Mouse (Mus musculus) heart, postnatal 0 days (tissue): ENCODE results near the gene Klf3. TPM values are rescaled to one million over a fixed set of nuclear protein-coding genes. Genes with fewer than 3 reads are reported as not detected.

ENCODE experiments used
- ATAC-seq: fragments of 200-750 bp; cut with Nextera tagmentation; 2 replicates; pipeline ENCODE4 v1.8.0; 2017; ENCODE audit warnings: low read depth, moderate number of reproducible peaks, moderate library complexity; ENCODE audit not compliant: insufficient read depth
- DNase-seq: peaks from one replicate; pipeline ENCODE4 v3.0.0-alpha.2; 2016; ENCODE audit warnings: low spot score
- H3K27ac ChIP-seq: fragments of 300-500 bp; sonication (generic); 2 replicates; pipeline ENCODE4 v1.5.1; 2014; ENCODE audit warnings: low read depth, mild to moderate bottlenecking
- H3K27me3 ChIP-seq: fragments of 300-500 bp; sonication (generic); 2 replicates; pipeline ENCODE4 v1.6.1; 2014; ENCODE audit warnings: low read length, mixed read lengths; ENCODE audit not compliant: control insufficient read depth, insufficient read depth
- H3K36me3 ChIP-seq: fragments of 300-500 bp; sonication (generic); replicated peaks from 2 replicates; pipeline ENCODE4 v1.6.1; 2014; ENCODE audit warnings: low read length, mixed read lengths; ENCODE audit not compliant: control insufficient read depth, insufficient read depth
- H3K4me1 ChIP-seq: fragments of 300-500 bp; sonication (generic); 2 replicates; pipeline ENCODE4 v1.6.1; 2014; ENCODE audit warnings: antibody characterized with exemption; ENCODE audit not compliant: control insufficient read depth, insufficient read depth
- H3K4me2 ChIP-seq: fragments of 300-500 bp; sonication (generic); 2 replicates; pipeline ENCODE4 v1.6.1; 2014; ENCODE audit warnings: low read depth, mild to moderate bottlenecking, low read length, moderate library complexity
- H3K4me3 ChIP-seq: fragments of 300-500 bp; sonication (generic); 2 replicates; pipeline ENCODE4 v1.5.1; 2014; ENCODE audit warnings: low read depth, low read length
- H3K9ac ChIP-seq: fragments of 300-500 bp; sonication (generic); replicated peaks from 2 replicates; pipeline ENCODE4 v1.6.1; 2014; ENCODE audit warnings: low read depth, low read length, mixed read lengths
- H3K9me3 ChIP-seq: fragments of 300-500 bp; sonication (generic); replicated peaks from 2 replicates; pipeline ENCODE4 v1.6.1; 2016; ENCODE audit warnings: low read length; ENCODE audit not compliant: control insufficient read depth
- CTCF ChIP-seq: IDR thresholded peaks from 2 replicates; pipeline ENCODE4 v1.5.1; 2016; ENCODE audit warnings: antibody characterized with exemption, control low read depth, low read depth
- EP300 ChIP-seq: IDR thresholded peaks from 2 replicates; pipeline ENCODE4 v1.6.1; 2016; ENCODE audit warnings: antibody characterized with exemption, low read depth
- WGBS: fragments of 180-500 bp; shearing (Covaris S2); extraction: QIAGEN DNeasy Blood & Tissue Kit; methylation state at CpG from one replicate; pipeline ENCODE4 v1.1.7; 2014; 5-methylcytosine and 5-hydroxymethylcytosine counted together
- polyA plus RNA-seq: library from polyadenylated mRNA; unstranded; fragments of >200 nt; fragmentation: Nextera tagmentation; extraction: Ambion mirVana; gene quantifications from 2 replicates; pipeline ENCODE4 v1.2.1, GENCODE M21; 2015
- total RNA-seq: library from RNA; depleted of rRNA; stranded (reverse); fragments of >200 nt; gene quantifications from 2 replicates; pipeline ENCODE4 v1.2.3, GENCODE M21; 2014; ENCODE audit warnings: low replicate concordance

The Klf3 gene
- total and polyA plus RNA-seq, 2 experiments from 2014 or later, result 26.5 to 33.5 TPM

- 93% methylated on average over 10 of the region's 10 CpGs for WGBS
- DNase-seq, result no peak
- TF ChIP-seq EP300 (no peak), CTCF (no peak)
Measured at GRCm38 (mm10) chr5:64820138-64820537, 16.9 kb downstream of the Klf3 start.

GRCm38 (mm10) chr5:64821294-64821693 is 18.1 kb downstream of the Klf3 start:
- WGBS, result 84% methylated on average over 2 of the region's 2 CpGs
- ATAC-seq, result no peak

More at GRCm38 (mm10) chr5:64820138-64820537, 16.9 kb downstream of the Klf3 start:
- no peak overlapping the region for H3K4me2 ChIP-seq
- H3K4me3 ChIP-seq, result no peak overlapping the region
- no peaks in the 10 kb centered on the region for H3K4me1 ChIP-seq
- no peaks in the 10 kb centered on the region for H3K9me3 ChIP-seq
- H3K36me3 ChIP-seq, result peaks cover 79% of the 10 kb centered on the region
- no peak overlapping the region for H3K27ac ChIP-seq
- no peak overlapping the region for H3K9ac ChIP-seq
- no peak for ATAC-seq
- H3K27me3 ChIP-seq, result no peaks in the 10 kb centered on the region

GRCm38 (mm10) chr5:64821964-64822363 is 18.8 kb downstream of the Klf3 start:
- Histone ChIP-seq H3K9me3 (no peaks in the 10 kb centered on the region), H3K27ac (no peak overlapping the region), H3K9ac (no peak overlapping the region), H3K36me3 (peaks cover 88% of the 10 kb centered on the region), H3K4me1 (no peaks in the 10 kb centered on the region), H3K4me3 (no peak overlapping the region), H3K27me3 (no peaks in the 10 kb centered on the region), H3K4me2 (no peak overlapping the region)
- DNase-seq, result no peak
- 88% methylated on average over 24 of the region's 24 CpGs for WGBS
- TF ChIP-seq EP300, result no peak
- TF ChIP-seq CTCF, result no peak
- no peak for ATAC-seq

More at GRCm38 (mm10) chr5:64821294-64821693, 18.1 kb downstream of the Klf3 start:
- Histone ChIP-seq H3K4me1 (no peaks in the 10 kb centered on the region), H3K4me2 (no peak overlapping the region), H3K36me3 (peaks cover 88% of the 10 kb centered on the region), H3K9me3 (no peaks in the 10 kb centered on the region), H3K27me3 (no peaks in the 10 kb centered on the region), H3K9ac (no peak overlapping the region), H3K27ac (no peak overlapping the region), H3K4me3 (no peak overlapping the region)
- no peak for DNase-seq
- TF ChIP-seq CTCF, result no peak

- Histone ChIP-seq H3K9ac (no peak overlapping the region), H3K27me3 (no peaks in the 10 kb centered on the region), H3K36me3 (peaks cover 89% of the 10 kb centered on the region), H3K4me3 (no peak overlapping the region), H3K4me2 (no peak overlapping the region), H3K9me3 (no peaks in the 10 kb centered on the region), H3K4me1 (no peaks in the 10 kb centered on the region), H3K27ac (no peak overlapping the region)
- TF ChIP-seq CTCF (no peak), EP300 (no peak)
- WGBS, result 95% methylated on average over 11 of the region's 11 CpGs
- no peak for ATAC-seq
- DNase-seq, result no peak
Measured at GRCm38 (mm10) chr5:64823431-64823830, 20.2 kb downstream of the Klf3 start.

- Histone ChIP-seq H3K36me3 (peaks cover 92% of the 10 kb centered on the region), H3K9me3 (no peaks in the 10 kb centered on the region), H3K9ac (no peak overlapping the region), H3K27ac (no peak overlapping the region), H3K4me1 (no peaks in the 10 kb centered on the region), H3K27me3 (no peaks in the 10 kb centered on the region), H3K4me3 (no peak overlapping the region), H3K4me2 (no peak overlapping the region)
- DNase-seq (no peak), ATAC-seq (no peak)
- WGBS, result 79% methylated on average over 3 of the region's 3 CpGs
- TF ChIP-seq EP300, result no peak
- TF ChIP-seq CTCF, result no peak
Measured at GRCm38 (mm10) chr5:64824765-64825164, 21.6 kb downstream of the Klf3 start.

- no peak for ATAC-seq
- Histone ChIP-seq H3K27ac (no peak overlapping the region), H3K4me2 (no peak overlapping the region), H3K9ac (no peak overlapping the region), H3K4me1 (no peaks in the 10 kb centered on the region), H3K36me3 (peaks cover 94% of the 10 kb centered on the region), H3K4me3 (no peak overlapping the region), H3K27me3 (no peaks in the 10 kb centered on the region), H3K9me3 (no peaks in the 10 kb centered on the region)
- DNase-seq, result no peak
- TF ChIP-seq EP300 (no peak), CTCF (no peak)
- WGBS, result 88% methylated on average over 7 of the region's 7 CpGs
Measured at GRCm38 (mm10) chr5:64825496-64825895, 22.3 kb downstream of the Klf3 start.
